8 mouse cellular contexts compared by ENCODE assay signal in genomic region chr5:37029326-37029905, GRCm38 (mm10). TPM values are rescaled to one million over a fixed set of nuclear protein-coding genes. Genes with fewer than 3 reads are reported as not detected.
DNase-seq lines count a peak whose midpoint lies in the region; ATAC-seq and TF ChIP-seq lines count a peak whose summit lies in the region.

No protein-coding gene starts in this region.

- H3K9me3 ChIP-seq in forebrain, postnatal 0 days (ENCODE audit: low read length), result no peaks in the 10 kb centered on the region
- H3K9me3 ChIP-seq in midbrain, embryonic 15.5 days, result no peaks in the 10 kb centered on the region

- ATAC-seq in forebrain, postnatal 0 days, result no peak; the same call in 1 of the 2 replicates
- peak; percentile 5 for ATAC-seq in midbrain, embryonic 15.5 days (replicated peaks)

- H3K27me3 ChIP-seq in forebrain, postnatal 0 days (ENCODE audit: insufficient read depth, low read length), result no peaks in the 10 kb centered on the region
- H3K27me3 ChIP-seq in midbrain, embryonic 15.5 days (replicated peaks), result peaks cover 26% of the 10 kb centered on the region

- H3K4me1 ChIP-seq in brown adipose tissue, adult 24 weeks (ENCODE audit: control insufficient read depth, insufficient read depth, insufficient read length, low read length), result no peaks in the 10 kb centered on the region; the same call in 1 of the 2 replicates
- H3K4me1 ChIP-seq in forebrain, postnatal 0 days (ENCODE audit: insufficient read depth), result no peaks in the 10 kb centered on the region; the same call in 1 of the 2 replicates
- peaks cover 25% of the 10 kb centered on the region for H3K4me1 ChIP-seq in midbrain, embryonic 15.5 days

- peak in 1 of 2 experiments; percentile 31 for DNase-seq in left cerebral cortex, adult 2 months (ENCODE audit: extremely low spot score in 1 of 2, low spot score in 2 of 2)
- no peak for DNase-seq in left cerebral cortex, postnatal 36 days (ENCODE audit: low spot score in 2 of 2)
- DNase-seq in forebrain, postnatal 0 days, result no peak
- DNase-seq in spleen, adult 18-20 months, result no peak
- no peak for DNase-seq in testis, postnatal 10 days (ENCODE audit: low spot score)
- no peak for DNase-seq in left cerebral cortex, adult 9 months (ENCODE audit: low spot score in 2 of 2)

- peak overlapping the region; percentile 80 for H3K9ac ChIP-seq in forebrain, postnatal 0 days
- H3K9ac ChIP-seq in midbrain, embryonic 15.5 days, result peak overlapping the region; percentile 80

- 1% methylated on average over 17 of the region's 17 CpGs for WGBS in forebrain, postnatal 0 days
- under 1% methylated on average over 17 of the region's 17 CpGs for WGBS in midbrain, embryonic 15.5 days

- no peak for TF ChIP-seq CTCF in left cerebral cortex, adult 2 months (IDR thresholded peaks at IDR 0.05)
- TF ChIP-seq CTCF in forebrain, postnatal 0 days (IDR thresholded peaks at IDR 0.05; ENCODE audit: low read depth), result no peak

- peak overlapping the region; percentile 92 for H3K27ac ChIP-seq in left cerebral cortex, adult 2 months
- no peak overlapping the region for H3K27ac ChIP-seq in brown adipose tissue, adult 24 weeks (replicated peaks; ENCODE audit: low read depth, low read length)
- H3K27ac ChIP-seq in forebrain, postnatal 0 days (ENCODE audit: low read depth, low read length), result peak overlapping the region; percentile 85
- H3K27ac ChIP-seq in midbrain, embryonic 15.5 days, result peak overlapping the region; percentile 87

- intact Hi-C loops in left cerebral cortex, adult 2 months (cut with DNase I), result loop anchor here (2.0 kb wide), 2 partner anchors 53 to 79 kb away; no protein-coding TSS in a partner anchor
- intact Hi-C loops in left cerebral cortex, postnatal 36 days (cut with DNase I), result loop anchor here (2.0 kb wide), 2 partner anchors 53 to 79 kb away; no protein-coding TSS in a partner anchor

- peak overlapping the region; percentile 94 for H3K4me3 ChIP-seq in left cerebral cortex, adult 2 months
- H3K4me3 ChIP-seq in brown adipose tissue, adult 24 weeks (ENCODE audit: insufficient read depth, low read depth, low read length), result peak overlapping the region; percentile 42; the same call in 1 of the 2 replicates
- H3K4me3 ChIP-seq in forebrain, postnatal 0 days (ENCODE audit: low read depth, low read length), result peak overlapping the region; percentile 84
- peak overlapping the region; percentile 66 for H3K4me3 ChIP-seq in midbrain, embryonic 15.5 days

- H3K4me2 ChIP-seq in forebrain, postnatal 0 days (ENCODE audit: low read depth), result peak overlapping the region; percentile 88
- peak overlapping the region; percentile 77 for H3K4me2 ChIP-seq in midbrain, embryonic 15.5 days

- H3K36me3 ChIP-seq in forebrain, postnatal 0 days (ENCODE audit: insufficient read depth), result no peaks in the 10 kb centered on the region
- no peaks in the 10 kb centered on the region for H3K36me3 ChIP-seq in midbrain, embryonic 15.5 days (replicated peaks)

RNA-seq across cellular contexts. Expression of gene Wfs1, which starts 40.4 kb away (rescaled TPM):
- 100 to 1,000 TPM; 118 to 155 TPM for total RNA-seq in left cerebral cortex, adult 2 months (2021)
- total RNA-seq in left cerebral cortex, postnatal 36 days (2021), result 100 to 1,000 TPM; 123 to 148 TPM
- polyA plus RNA-seq in brown adipose tissue, adult 24 weeks (2012; ENCODE audit: insufficient read depth, insufficient read length, missing spikeins), result 13.6 and 14.2 TPM in 2 replicates
- 9.6 and 12.9 TPM in 2 replicates for total RNA-seq in forebrain, postnatal 0 days (2014; rRNA removed)
- polyA plus RNA-seq in forebrain, postnatal 0 days (2015; fragmentation: Nextera tagmentation; extraction: Ambion mirVana), result 10.3 and 16.9 TPM in 2 replicates
- 8.9 and 10.2 TPM in 2 replicates for polyA plus RNA-seq in midbrain, embryonic 15.5 days (2015; fragmentation: Nextera tagmentation; extraction: Ambion mirVana)

RNA-seq across cellular contexts. Expression of gene Gm1043, which starts 55.8 kb away (rescaled TPM):
- total RNA-seq in left cerebral cortex, adult 2 months (2021), result 10 to 100 TPM; 42.7 to 48.5 TPM
- total RNA-seq in left cerebral cortex, postnatal 36 days (2021), result 10 to 100 TPM; 25.8 to 54.0 TPM
- polyA plus RNA-seq in brown adipose tissue, adult 24 weeks (2012; ENCODE audit: insufficient read depth, insufficient read length, missing spikeins), result not detected in 2 replicates
- 22.1 and 26.4 TPM in 2 replicates for total RNA-seq in forebrain, postnatal 0 days (2014; rRNA removed)
- 1.1 and 1.4 TPM in 2 replicates for polyA plus RNA-seq in forebrain, postnatal 0 days (2015; fragmentation: Nextera tagmentation; extraction: Ambion mirVana)
- polyA plus RNA-seq in midbrain, embryonic 15.5 days (2015; fragmentation: Nextera tagmentation; extraction: Ambion mirVana), result 2.6 and 2.8 TPM in 2 replicates

Comparison
In these comparisons a context has a peak if more than half of its experiments do, and no peak if none do; other contexts are left out.
1. H3K4me3 ChIP-seq: peak in every context shown above with its lines; median percentile 94 in left cerebral cortex, adult 2 months; 84 in forebrain, postnatal 0 days; 66 in midbrain, embryonic 15.5 days; 42 in brown adipose tissue, adult 24 weeks.